Mouse (Mus musculus) induced T-regulatory cell, adult 2 months (primary cell): ENCODE measurements around the gene Olfr1025-ps1.

ENCODE experiments used
- DNase-seq: peaks from one replicate; pipeline ENCODE4 v3.0.0-alpha.2; 2012; ENCODE audit warnings: low read depth

The Olfr1025-ps1 gene

GRCm38 (mm10) chr2:85914893-85915292 is at the start of gene Olfr1025-ps1:
Gene Olfr1025-ps1 (plus strand): TSS chr2:85915193.
- no peak for DNase-seq

- DNase-seq: no peak
These were observed 46.7 kb upstream of the Olfr1025-ps1 start, which contains the start of gene Olfr1022 for GRCm38 (mm10) chr2:85868294-85868693. Gene Olfr1022 (plus strand): TSS chr2:85868594.

- no peak for DNase-seq
These were observed 29.7 kb upstream of the Olfr1025-ps1 start, which contains the start of gene Olfr1023 for GRCm38 (mm10) chr2:85885340-85885739. Gene Olfr1023 (plus strand): TSS chr2:85885640.

GRCm38 (mm10) chr2:85904952-85905351 is 10.0 kb upstream of the Olfr1025-ps1 start, which contains the start of gene Olfr1024:
Gene Olfr1024 (minus strand): TSS chr2:85905052.
- DNase-seq: no peak

GRCm38 (mm10) chr2:85913197-85913596 is 1.8 kb upstream of the Olfr1025-ps1 start:
- DNase-seq: no peak

GRCm38 (mm10) chr2:85921258-85921657 is 6.3 kb downstream of the Olfr1025-ps1 start, which contains the start of gene Olfr1026:
Gene Olfr1026 (plus strand): TSS chr2:85921558.
- DNase-seq: no peak

GRCm38 (mm10) chr2:85950137-85950536 is 35.1 kb downstream of the Olfr1025-ps1 start, which contains the start of gene Olfr1028:
Gene Olfr1028 (plus strand): TSS chr2:85950437.
- no peak for DNase-seq
